Mouse (Mus musculus) brain, adult 2 months (tissue): ENCODE results near the gene Glb1l.

Experiments
- DNase-seq: peaks from one replicate; pipeline ENCODE4 v3.0.0; 2011; ENCODE audit warnings: low read depth, low spot score

Gene Glb1l

GRCm38 (mm10) chr1:75201236-75201635, 9.4 kb downstream of the Glb1l start:
- no peak for DNase-seq

DNA sequence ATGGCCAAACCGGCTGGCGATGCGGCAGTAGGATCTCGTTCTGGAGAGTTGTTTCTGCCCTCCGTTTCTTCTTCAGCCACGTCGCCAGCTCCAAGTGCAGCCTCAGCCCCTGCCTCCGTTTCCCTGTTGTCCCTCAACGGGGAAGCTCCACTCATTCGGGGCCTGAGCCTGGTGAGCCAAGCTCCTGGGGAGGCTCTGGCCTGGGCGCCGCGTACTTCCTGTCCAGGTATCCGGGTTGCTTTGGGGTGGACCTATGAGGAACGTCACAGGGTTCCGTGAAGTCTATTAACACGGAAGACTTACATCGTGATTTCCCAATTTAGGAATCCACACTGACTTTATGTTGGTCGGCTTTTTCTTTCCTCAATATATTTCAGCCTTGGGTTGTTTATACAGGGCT, 18.2 kb downstream of the Glb1l start:
- peak; percentile 80 for DNase-seq

DNA sequence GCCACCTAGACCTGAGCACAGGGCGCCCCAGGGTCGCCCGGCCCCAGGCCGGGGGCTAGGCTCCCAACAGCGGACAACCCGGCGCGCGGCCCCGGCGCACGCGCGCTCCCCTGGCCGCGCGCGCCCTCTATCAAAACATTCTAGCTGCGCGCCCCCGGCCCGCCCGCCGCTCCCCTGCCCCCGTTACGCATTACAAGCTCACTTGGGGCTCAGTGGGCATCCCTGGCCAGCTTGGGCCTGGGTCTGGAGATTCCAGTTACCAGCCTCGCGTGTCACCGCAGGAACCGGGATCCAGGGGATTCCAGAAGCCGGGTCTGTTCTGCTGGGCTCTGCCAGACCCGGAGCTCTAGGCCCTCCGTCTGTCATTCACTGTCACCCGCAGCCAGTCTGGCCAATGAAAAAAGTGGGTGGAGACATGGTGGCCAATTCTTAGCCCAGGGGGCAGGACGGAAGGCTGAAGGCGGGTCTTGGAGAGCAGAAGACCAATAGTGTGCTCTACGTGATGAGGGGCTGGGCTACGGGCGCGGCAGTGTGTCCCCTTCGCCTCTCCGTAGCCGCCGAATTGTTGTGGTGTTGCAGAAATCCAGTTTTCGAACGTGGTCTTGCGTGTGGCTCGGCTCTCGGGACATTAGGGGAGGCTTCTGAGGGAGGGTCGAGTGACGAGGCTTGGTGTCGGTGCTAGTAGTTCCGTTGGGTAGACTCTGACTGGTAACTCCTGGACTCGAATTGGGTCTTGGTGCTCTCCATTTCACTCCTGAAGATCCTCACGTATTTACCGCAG, 18.8 kb downstream of the Glb1l start, which contains the start of the genes Ankzf1 and Atg9a:
Gene Ankzf1, plus strand, starts transcription at position 530 of the 781 bp plus-strand sequence.
Gene Atg9a, minus strand, starts transcription at position 575 of the 781 bp plus-strand sequence.
- DNase-seq, result peak; percentile 100

DNA sequence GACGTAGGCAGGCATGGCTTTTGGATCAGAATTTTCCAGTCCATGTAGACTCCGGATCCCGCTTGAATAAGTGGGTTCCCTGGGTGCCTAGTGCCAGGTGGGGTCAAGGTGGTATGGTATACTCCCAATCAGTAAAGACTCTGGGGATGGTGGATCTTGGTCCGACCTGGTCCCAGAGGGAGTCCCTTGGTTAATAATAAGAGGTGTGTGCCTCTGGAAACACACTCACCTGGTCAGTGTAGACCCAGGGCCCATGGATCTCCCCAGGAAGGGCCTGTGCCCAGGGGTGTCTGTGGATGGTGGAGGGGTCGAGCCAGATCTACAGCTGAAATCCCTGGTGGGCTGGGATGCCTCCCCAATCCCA, 19.4 kb downstream of the Glb1l start:
- DNase-seq, result no peak

DNA sequence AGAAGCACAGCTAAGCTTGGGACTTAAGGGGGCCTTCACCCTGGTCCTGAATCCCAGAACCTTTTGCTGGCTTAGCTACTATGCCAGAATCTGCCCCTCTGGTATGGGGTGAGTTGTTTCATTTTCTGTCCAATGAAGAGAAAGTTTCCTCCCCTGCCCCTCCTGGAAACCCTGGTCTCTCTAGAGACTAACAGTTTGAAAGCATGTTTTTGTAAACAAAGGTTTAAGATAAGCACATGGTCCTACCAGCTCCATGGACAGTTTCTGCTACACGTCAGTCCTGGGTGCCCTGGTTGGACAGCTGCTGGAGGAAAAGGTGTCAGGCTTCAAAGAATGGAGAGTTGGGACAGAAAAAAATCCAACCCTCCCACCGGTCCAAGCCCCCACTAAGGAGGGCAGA, 20.0 kb downstream of the Glb1l start:
- DNase-seq, result no peak

- no peak for DNase-seq
Observed at GRCm38 (mm10) chr1:75187914-75188483, 22.6 kb downstream of the Glb1l start.

DNA sequence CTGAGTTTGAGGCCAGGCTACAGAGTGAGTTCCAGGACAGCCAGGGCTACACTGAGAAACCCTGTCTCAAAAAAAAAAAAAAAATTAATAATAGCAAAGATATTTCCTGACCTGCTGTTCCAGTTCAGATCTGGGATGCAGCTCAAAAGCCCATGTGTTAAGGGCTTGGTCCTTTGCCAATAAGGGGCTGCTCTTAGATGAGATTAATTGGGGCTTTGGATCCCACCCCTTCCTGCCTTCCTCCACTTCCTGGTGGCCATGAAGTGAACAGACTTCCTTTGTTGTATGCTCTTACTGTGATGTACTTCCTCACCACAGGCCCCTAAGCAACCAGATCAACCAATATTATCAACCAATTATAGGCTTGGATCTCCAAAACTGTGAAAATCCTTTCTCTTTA, 23.5 kb downstream of the Glb1l start:
- DNase-seq, result no peak

GRCm38 (mm10) chr1:75185495-75185894, 25.1 kb downstream of the Glb1l start:
- peak; percentile 39 for DNase-seq

DNA sequence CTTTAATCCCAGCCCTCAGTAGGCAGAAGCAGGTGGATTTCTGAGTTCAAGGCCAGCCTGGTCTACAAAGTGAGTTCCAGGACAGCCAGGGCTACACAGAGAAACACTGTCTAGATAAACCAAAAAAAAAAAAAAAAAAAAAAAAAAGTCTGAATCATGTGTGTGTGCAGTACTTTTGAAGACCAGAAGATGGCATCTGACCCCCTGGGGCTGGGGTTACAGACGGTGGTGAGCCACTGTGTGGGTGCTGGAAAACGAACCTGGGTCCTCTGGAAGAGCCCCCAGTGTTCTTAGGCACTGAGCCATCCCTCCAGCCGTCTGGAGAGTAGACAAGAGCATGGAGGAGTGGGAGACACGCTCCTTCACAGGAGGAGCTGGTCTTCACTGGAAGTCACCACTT, 28.5 kb downstream of the Glb1l start:
- no peak for DNase-seq

DNA sequence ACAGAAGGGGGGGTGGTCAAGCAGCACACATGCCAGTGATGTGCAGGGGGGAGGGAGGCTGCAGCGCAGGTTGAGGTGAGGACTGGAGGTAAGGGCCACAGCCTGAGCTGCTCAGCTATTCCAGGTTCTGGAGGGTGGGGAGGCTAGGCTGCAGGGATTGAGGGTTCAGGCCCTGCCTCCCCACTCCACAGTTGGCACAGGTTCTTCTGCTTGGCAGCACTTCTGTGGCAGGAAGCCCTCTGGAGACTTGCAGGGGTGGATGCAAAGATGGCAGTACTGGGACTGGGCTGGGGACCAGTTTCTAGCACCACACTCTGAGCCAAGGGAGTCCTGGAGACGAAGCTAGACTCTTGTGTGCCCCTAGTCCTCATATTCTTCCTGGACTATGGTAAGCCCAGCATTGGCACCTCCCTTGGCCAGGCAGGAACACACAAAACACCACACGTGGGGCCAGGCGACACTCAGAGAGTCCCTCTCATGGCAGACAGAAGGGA, 29.2 kb downstream of the Glb1l start:
- DNase-seq, result no peak

GRCm38 (mm10) chr1:75180741-75181140, 29.9 kb downstream of the Glb1l start:
- no peak for DNase-seq

DNA sequence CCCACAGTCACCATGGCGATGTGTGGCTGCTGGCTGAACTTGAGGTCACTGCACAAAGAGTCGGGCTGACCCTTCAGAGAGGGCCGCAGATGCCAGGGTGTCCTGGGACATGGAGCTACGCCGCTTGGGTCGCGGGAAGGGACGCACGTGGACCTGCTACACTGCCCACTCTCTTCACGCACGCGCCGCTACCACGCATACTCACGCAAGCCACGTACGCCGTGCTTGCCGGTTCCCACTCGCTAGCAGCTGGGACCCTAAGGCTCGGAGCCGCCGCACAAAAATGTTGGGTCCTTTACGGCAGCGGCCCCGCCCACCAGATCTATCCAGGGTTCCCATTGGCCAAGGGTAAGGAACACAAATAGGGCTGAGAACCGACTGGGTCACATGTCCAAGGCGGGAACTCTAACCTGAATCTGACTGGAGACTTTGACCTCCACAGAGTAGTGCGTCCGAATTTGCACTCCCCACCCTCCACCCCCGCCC, 30.5 kb downstream of the Glb1l start, which contains the start of gene Abcb6:
Gene Abcb6, minus strand, starts transcription at position 288 of the 486 bp plus-strand sequence.
- peak; percentile 97 for DNase-seq

GRCm38 (mm10) chr1:75179334-75180104, 31.1 kb downstream of the Glb1l start:
- DNase-seq, result peak; percentile 46

DNA sequence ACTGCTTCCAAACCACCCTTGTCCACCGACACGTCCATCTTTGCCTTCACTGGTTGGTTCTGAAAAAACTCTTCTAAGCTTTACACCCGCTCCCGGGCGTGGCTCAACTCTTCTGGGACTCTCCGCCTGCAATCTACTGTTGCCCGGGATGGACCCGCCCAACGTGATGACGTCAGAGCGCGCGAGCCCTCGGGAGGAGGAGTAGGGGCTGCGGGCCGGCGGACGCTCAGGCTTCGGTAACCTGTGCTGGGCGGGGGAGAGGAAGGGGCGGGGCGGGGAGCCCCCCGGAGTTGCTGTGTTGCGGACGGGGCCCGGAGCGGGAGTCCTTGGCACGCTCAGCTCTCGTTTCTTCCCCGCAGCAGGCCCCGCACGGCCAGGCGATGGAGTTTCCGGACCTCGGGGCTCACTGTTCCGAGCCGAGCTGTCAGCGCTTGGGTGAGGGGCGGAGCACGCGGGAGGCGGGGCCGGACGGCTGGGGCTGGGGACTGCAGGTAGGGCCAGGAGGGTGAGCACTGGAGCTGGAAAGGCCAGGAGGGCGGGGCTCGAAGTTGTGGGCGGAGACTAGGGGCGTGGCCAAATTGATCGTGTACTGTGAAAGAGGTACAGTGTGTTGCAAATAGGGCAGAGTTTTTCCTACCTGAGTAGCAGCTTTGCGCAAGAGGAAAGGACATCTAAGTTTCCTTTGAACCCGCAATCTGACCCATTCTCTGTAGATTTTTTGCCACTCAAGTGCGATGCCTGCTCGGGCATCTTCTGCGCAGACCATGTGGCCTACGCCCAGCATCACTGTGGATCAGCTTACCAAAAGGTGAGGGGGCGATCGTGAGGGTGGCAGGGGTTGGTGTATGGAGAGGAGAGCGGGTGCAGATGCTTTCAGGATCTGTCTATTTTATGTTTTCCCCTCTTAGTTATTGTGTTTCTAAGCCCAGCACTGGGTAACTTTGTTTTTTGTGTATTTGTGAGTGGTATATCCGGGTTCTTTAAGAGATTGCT, 41.8 kb downstream of the Glb1l start, which contains the start of gene Zfand2b:
Gene Zfand2b, plus strand, starts transcription at position 175 of the 993 bp plus-strand sequence.
- DNase-seq, result peak; percentile 97

DNA sequence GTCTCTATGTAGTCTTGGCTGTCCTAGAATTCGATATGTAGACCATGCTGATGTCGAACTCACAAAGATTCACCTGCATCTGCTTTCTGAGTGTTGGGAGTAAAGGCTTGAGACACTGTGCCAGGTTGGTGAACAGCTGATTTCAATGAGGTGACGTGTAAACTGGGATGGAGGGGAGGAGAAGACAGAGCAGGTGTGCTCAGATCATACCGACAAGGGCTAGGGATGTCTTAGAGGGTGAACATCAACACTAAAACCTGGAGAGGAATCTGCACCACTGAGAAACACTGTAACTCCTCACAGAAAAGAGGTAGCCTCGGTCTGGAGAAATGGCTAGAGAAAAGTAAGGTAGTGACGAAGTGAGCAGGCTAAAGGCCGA, 42.5 kb downstream of the Glb1l start:
- DNase-seq, result no peak

- no peak for DNase-seq
Observed at GRCm38 (mm10) chr1:75160256-75160617, 50.4 kb downstream of the Glb1l start.

DNA sequence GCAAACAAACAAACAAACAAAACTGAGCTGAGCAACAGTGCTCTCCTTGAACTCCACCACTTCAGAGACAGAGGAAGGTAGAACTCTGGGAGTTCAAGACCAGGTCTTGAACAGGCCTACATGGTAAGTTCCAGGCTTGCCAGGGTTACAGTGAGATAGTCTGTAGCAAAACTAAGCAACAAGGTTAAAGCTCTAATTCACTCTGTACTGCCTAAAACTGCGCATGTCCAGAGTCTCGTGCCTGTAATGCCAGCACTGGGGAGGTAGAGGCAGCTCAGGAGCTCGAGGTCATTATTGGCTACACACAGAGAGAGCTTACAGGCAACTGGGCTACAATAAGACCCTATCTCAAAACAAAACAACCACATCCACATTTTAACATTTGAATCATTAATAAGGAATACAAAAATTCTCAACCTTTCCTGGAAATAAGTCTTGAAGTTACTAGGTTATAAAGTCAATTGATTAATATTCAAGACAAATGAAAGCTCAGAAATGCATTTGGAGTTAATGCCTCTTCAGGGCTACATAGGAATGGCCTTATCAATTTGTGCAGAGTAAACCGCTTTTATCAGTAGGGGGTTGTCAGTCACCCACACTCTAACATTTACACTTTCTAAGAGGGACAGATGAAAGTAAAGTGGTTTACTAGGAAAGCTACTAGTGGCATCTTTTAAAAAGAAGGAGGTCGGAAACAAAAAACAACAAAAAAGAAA, 50.9 kb downstream of the Glb1l start:
- no peak for DNase-seq

- no peak for DNase-seq
Observed at GRCm38 (mm10) chr1:75158990-75159389, 51.6 kb downstream of the Glb1l start.

DNA sequence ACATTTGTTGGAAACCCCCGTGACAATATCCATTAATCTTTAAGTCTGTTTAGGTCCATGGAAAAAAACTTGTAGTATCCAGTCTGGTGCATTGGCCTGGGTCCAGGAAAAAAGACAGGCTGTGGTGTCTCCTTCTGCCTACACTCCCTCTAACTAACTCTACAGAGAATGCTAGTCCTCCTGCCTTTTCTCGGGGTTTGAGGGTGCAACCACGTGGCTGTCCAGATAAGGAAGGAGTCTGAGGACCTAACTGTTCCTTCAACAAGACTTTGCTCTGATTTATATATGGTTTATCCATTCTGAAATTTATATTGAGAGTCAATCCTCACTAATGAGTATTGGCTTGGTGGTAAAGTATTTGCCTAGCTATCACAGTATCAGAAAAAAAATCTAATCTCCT, 54.8 kb downstream of the Glb1l start:
- no peak for DNase-seq

- DNase-seq, result no peak
Observed at GRCm38 (mm10) chr1:75148727-75149126, 61.9 kb downstream of the Glb1l start.
